Mouse (Mus musculus) myocyte (in vitro differentiated cells): ENCODE results near the gene Ptpn3.

Experiments
- CEBPB ChIP-seq: IDR thresholded peaks from 2 replicates; pipeline ENCODE4 v1.6.1; 2011; ENCODE audit warnings: mild to moderate bottlenecking, moderate library complexity; ENCODE audit not compliant: poor library complexity, insufficient read depth, severe bottlenecking
- E2F4 ChIP-seq: IDR thresholded peaks from one replicate; pipeline ENCODE4 v1.6.1; 2011; ENCODE audit warnings: mild to moderate bottlenecking, control low read depth, moderate library complexity; ENCODE audit not compliant: insufficient read depth
- MAX ChIP-seq: IDR thresholded peaks from one replicate; pipeline ENCODE4 v1.6.1; 2011; ENCODE audit warnings: low read depth, mild to moderate bottlenecking, control low read depth
- MYOD1 ChIP-seq, 3 experiments: IDR thresholded peaks; one replicate each; pipeline ENCODE4 v1.6.1; 2011; ENCODE audit warnings: control low read depth in 2 of 3, low read depth in 2 of 3, mild to moderate bottlenecking in 2 of 3, moderate library complexity in 1 of 3; ENCODE audit not compliant: insufficient read length in 2 of 3, control insufficient read depth in 1 of 3
- POLR2A ChIP-seq: IDR thresholded peaks from one replicate; pipeline ENCODE4 v1.6.1; 2011; ENCODE audit warnings: low read depth, mild to moderate bottlenecking, control low read depth, moderate library complexity; ENCODE audit not compliant: insufficient read length
- REST ChIP-seq: IDR thresholded peaks from one replicate; pipeline ENCODE4 v1.6.1; 2011; ENCODE audit warnings: mild to moderate bottlenecking, control low read depth, moderate library complexity; ENCODE audit not compliant: insufficient read depth, insufficient read length
- TCF12 ChIP-seq: IDR thresholded peaks from one replicate; pipeline ENCODE4 v1.6.1; 2011; ENCODE audit warnings: mild to moderate bottlenecking, control low read depth; ENCODE audit not compliant: poor library complexity, insufficient read depth, severe bottlenecking
- TCF3 ChIP-seq: IDR thresholded peaks from one replicate; pipeline ENCODE4 v1.6.1; 2011; ENCODE audit warnings: low read depth, control low read depth; ENCODE audit not compliant: insufficient read length

- TF ChIP-seq POLR2A (no peak), TCF3 (no peak), MYOD1 (IDR thresholded peaks at IDR 0.05; ENCODE audit: control insufficient read depth in 1 of 3, insufficient read length in 2 of 3, low read depth in 2 of 3) (no peak), MAX (no peak), CEBPB (no peak), REST (no peak), E2F4 (no peak), TCF12 (no peak)
Measured at GRCm38 (mm10) chr4:57268330-57268729, 33.3 kb downstream of the Ptpn3 start.
